Mouse (Mus musculus) G1E (cell line): ENCODE measurements around the gene Zfp689.

Experiments used
- CTCF ChIP-seq: IDR thresholded peaks from 2 replicates; pipeline ENCODE4 v1.5.1; 2012; ENCODE audit warnings: low read depth, low read length, inconsistent platforms, mixed read lengths
- GATA2 ChIP-seq: IDR thresholded peaks from 2 replicates; pipeline ENCODE4 v1.6.1; 2012; ENCODE audit warnings: low read depth, low read length, inconsistent platforms, borderline replicate concordance

- TF ChIP-seq CTCF = no peak
- no peak for TF ChIP-seq GATA2
These were observed 36.5 kb upstream of the Zfp689 start for GRCm38 (mm10) chr7:127485416-127485815.
